Mouse (Mus musculus) liver, embryonic 13.5 days (tissue): ENCODE data around the gene Emx2. TPM values are rescaled to one million over a fixed set of nuclear protein-coding genes. Genes with fewer than 3 reads are reported as not detected.

Experiments used
- ATAC-seq: fragments of 200-750 bp; cut with Nextera tagmentation; 2 replicates; pipeline ENCODE4 v1.8.0; 2017; ENCODE audit warnings: low read depth, mild to moderate bottlenecking, moderate number of reproducible peaks, moderate library complexity
- DNase-seq: peaks from one replicate; pipeline ENCODE4 v3.0.0; 2022
- H3K27ac ChIP-seq: fragments of 300-500 bp; sonication (generic); 2 replicates; pipeline ENCODE4 v1.5.1; 2015; ENCODE audit warnings: moderate library complexity, mild to moderate bottlenecking, inconsistent platforms
- H3K27me3 ChIP-seq: fragments of 300-500 bp; sonication (generic); 2 replicates; pipeline ENCODE4 v1.6.1; 2015; ENCODE audit warnings: mild to moderate bottlenecking, inconsistent platforms
- H3K36me3 ChIP-seq: fragments of 300-500 bp; sonication (generic); 2 replicates; pipeline ENCODE4 v1.6.1; 2015; ENCODE audit warnings: mild to moderate bottlenecking, inconsistent platforms
- H3K4me1 ChIP-seq: fragments of 300-500 bp; sonication (generic); replicated peaks from 2 replicates; pipeline ENCODE4 v1.6.1; 2015; ENCODE audit warnings: inconsistent platforms
- H3K4me2 ChIP-seq: fragments of 300-500 bp; sonication (generic); 2 replicates; pipeline ENCODE4 v1.6.1; 2015; ENCODE audit warnings: inconsistent platforms, mild to moderate bottlenecking, moderate library complexity
- H3K4me3 ChIP-seq: fragments of 300-500 bp; sonication (generic); replicated peaks from 2 replicates; pipeline ENCODE4 v1.5.1; 2015; ENCODE audit warnings: mild to moderate bottlenecking, inconsistent platforms
- H3K9ac ChIP-seq: fragments of 300-500 bp; sonication (generic); 2 replicates; pipeline ENCODE4 v1.6.1; 2015; ENCODE audit warnings: mild to moderate bottlenecking, inconsistent platforms
- H3K9me3 ChIP-seq: fragments of 300-500 bp; sonication (generic); replicated peaks from 2 replicates; pipeline ENCODE4 v1.6.1; 2016; ENCODE audit warnings: inconsistent platforms
- WGBS: fragments of 180-500 bp; shearing (Covaris S2); methylation state at CpG from one replicate; pipeline ENCODE4 v1.1.7; 2015; ENCODE audit not compliant: insufficient replicate concordance; 5-methylcytosine and 5-hydroxymethylcytosine counted together
- polyA plus RNA-seq: library from polyadenylated mRNA; unstranded; fragments of >200 nt; fragmentation: Nextera tagmentation; extraction: Ambion mirVana; gene quantifications from 2 replicates; pipeline ENCODE4 v1.2.1, GENCODE M21; 2015

Emx2 gene
- polyA plus RNA-seq, 1 experiment from 2014 or later = not detected

DNA sequence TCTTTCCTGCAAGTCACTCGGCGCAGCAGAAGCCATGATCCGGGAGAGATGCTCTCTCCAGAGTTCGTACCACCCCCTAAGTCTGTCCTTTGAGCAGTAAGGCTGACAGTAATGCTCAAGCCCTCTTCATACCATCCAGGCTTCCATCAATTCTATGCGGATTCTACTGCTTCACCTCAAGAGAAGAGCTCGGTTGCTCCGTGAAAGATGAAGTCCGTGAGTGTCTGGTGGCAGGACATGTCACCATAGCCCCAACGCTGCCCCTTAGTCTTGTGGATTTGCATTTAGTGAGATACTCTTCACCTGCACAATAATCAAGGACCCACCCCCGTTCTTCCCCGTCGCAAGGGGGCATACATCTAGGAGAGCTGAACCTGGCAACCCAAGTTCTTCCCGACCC, 4.6 kb upstream of the Emx2 start:
- no peak for DNase-seq
- 12% methylated on average over 13 of the region's 13 CpGs for WGBS
- peaks cover 98% of the 10 kb centered on the region for H3K27me3 ChIP-seq
- no peak overlapping the region for H3K4me2 ChIP-seq
- H3K36me3 ChIP-seq = no peaks in the 10 kb centered on the region
- H3K4me3 ChIP-seq = no peak overlapping the region
- H3K9ac ChIP-seq = no peak overlapping the region
- no peaks in the 10 kb centered on the region for H3K9me3 ChIP-seq
- H3K4me1 ChIP-seq = peaks cover 3% of the 10 kb centered on the region; the same call in 1 of the 2 replicates
- ATAC-seq = no peak
- H3K27ac ChIP-seq = no peak overlapping the region

DNA sequence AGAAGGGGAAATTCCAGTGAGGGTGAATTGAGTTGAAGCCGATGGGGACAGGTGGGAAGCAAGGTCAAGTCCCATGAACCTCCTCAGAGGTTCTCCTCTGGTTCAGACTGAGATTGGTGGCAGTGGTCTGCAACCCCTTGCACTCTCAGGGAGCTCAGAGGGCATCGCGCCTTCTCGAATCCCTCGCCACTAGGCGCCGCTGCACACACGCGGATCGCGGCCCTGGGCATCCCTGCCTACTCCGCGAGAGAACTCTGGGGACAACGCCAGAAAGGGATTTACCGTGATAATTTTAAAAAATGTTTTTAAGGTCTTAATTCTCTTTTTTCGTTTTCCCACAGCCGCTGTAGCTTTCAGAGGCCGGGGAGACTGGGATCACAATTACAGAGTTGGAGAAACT, 4.0 kb upstream of the Emx2 start:
- H3K27me3 ChIP-seq = peaks cover 98% of the 10 kb centered on the region
- H3K27ac ChIP-seq = no peak overlapping the region
- under 1% methylated on average over 18 of the region's 18 CpGs for WGBS
- no peak overlapping the region for H3K4me3 ChIP-seq
- no peaks in the 10 kb centered on the region for H3K36me3 ChIP-seq
- peaks cover 3% of the 10 kb centered on the region; the same call in 1 of the 2 replicates for H3K4me1 ChIP-seq
- DNase-seq = peak; percentile 14
- H3K4me2 ChIP-seq = no peak overlapping the region
- ATAC-seq = no peak
- no peak overlapping the region for H3K9ac ChIP-seq
- H3K9me3 ChIP-seq = no peaks in the 10 kb centered on the region

DNA sequence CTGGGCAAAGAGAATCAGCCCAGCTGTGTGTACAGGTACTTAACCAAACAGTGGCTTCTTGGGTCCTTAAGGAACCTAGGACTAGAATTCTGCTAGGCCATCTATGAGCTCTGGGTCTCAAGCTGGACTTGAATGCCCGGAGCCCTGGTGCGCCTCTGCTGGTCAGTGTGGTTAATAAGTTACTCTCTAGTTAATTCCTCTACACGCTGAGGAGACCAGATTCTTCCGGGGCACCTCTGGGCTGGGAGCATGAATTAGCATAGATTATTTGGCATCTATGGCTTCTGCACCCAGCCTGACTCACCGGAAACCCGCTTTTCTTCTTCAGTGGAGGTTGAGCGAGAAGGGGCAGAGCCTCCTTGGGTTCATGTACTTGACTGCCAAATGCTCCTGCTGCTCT, 2.5 kb upstream of the Emx2 start:
- Histone ChIP-seq H3K27me3 (peaks cover 100% of the 10 kb centered on the region), H3K9me3 (no peaks in the 10 kb centered on the region), H3K27ac (no peak overlapping the region), H3K36me3 (no peaks in the 10 kb centered on the region), H3K4me1 (peaks cover 3% of the 10 kb centered on the region; the same call in 1 of the 2 replicates), H3K4me3 (no peak overlapping the region), H3K4me2 (no peak overlapping the region), H3K9ac (no peak overlapping the region)
- DNase-seq (no peak), ATAC-seq (no peak)
- WGBS = 4% methylated on average over 7 of the region's 7 CpGs

DNA sequence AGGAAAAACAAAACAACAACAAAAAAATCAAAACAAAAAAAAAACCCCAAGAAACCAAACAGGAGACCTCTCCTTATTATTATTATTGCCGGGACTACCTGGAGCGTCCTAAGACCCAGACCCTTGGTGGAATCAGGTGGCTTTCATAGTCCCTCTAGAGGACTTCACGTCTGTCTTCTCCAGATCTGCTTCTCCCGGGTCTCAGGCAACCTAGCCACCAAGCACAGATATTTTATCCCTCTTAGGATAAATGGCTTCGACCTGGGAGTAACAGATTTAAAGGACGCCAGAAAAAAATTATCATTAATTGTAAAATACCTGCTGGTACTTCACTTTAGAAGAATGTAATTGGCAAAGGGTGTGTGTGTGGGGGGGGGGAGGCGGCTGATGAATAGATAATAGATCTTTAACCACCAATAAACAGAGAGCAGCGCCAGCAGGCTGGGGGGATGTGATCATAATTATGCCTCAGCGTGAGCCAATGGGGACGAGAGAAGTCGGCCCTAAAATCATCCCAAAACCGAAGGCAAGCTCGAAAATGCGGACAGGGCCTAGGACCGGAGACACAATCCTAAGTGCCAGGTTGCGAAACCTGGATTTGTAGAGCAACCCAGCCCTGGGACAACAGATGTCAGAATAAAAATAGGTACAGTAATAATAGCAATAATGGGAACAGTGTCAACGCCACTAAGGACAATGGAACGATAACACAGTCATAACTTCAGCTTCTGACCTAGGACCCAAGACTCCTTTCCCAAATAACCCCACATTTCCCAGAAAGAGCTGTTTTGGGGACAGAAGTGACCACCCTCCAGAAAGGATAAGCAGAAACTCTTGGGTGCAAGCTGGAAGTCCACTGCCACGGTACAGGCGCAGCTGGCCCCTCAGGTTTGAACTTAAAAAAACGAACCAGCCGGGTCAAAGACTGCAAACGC, 894 bp upstream of the Emx2 start:
- ATAC-seq = no peak
- DNase-seq = no peak
- H3K27ac ChIP-seq = no peak overlapping the region
- H3K27me3 ChIP-seq = peaks cover 100% of the 10 kb centered on the region
- H3K36me3 ChIP-seq = no peaks in the 10 kb centered on the region
- H3K4me3 ChIP-seq = no peak overlapping the region
- no peaks in the 10 kb centered on the region for H3K9me3 ChIP-seq
- no peak overlapping the region for H3K4me2 ChIP-seq
- H3K9ac ChIP-seq = no peak overlapping the region
- H3K4me1 ChIP-seq = peaks cover 3% of the 10 kb centered on the region; the same call in 1 of the 2 replicates
- WGBS = 6% methylated on average over 23 of the region's 23 CpGs

DNA sequence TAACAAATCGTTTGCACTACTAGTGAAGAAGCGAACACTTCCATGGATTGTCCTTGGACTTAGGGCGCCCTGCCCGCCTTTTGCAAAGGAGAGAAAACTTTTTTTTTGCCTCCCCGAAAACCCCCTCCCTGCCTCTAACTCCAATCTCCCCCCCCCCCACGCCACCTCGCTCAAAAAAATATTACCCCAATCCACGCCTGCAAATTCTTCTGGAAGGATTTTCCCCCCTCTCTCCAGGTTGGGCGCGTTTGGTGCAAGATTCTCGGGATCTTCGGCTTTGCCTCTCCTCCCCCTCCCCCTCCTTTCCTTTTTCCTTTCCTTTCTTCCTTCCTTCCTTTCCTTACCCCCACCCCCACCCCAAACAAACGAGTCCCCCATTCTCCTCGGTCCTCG, 567 bp downstream of the Emx2 start:
- peak overlapping the region; percentile 22; the same call in 1 of the 2 replicates for H3K4me3 ChIP-seq
- H3K9ac ChIP-seq = no peak overlapping the region
- peak overlapping the region; percentile 34 for H3K4me2 ChIP-seq
- no peak overlapping the region for H3K27ac ChIP-seq
- WGBS = under 1% methylated on average over 15 of the region's 15 CpGs
- no peaks in the 10 kb centered on the region for H3K36me3 ChIP-seq
- no peak for DNase-seq
- peaks cover 3% of the 10 kb centered on the region; the same call in 1 of the 2 replicates for H3K4me1 ChIP-seq
- H3K27me3 ChIP-seq = peaks cover 100% of the 10 kb centered on the region
- no peaks in the 10 kb centered on the region for H3K9me3 ChIP-seq
- ATAC-seq = no peak

DNA sequence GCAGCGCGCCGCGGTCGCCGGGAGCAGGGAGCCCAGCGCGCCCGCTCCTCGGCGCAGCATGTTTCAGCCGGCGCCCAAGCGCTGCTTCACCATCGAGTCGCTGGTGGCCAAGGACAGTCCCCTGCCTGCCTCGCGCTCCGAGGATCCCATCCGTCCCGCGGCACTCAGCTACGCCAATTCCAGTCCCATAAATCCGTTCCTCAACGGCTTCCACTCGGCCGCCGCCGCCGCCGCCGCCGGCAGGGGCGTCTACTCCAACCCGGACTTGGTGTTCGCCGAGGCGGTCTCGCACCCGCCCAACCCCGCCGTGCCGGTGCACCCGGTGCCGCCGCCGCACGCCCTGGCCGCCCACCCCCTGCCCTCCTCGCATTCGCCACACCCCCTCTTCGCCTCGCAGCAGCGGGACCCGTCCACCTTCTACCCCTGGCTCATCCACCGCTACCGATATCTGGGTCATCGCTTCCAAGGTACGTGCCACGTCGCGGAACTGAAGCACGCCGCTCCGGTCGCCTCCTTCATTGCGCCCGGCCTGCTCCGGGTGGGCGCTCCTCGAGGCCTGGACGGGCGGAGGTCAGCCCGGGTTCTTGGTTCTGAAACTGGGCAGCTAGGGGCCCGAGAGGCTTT, 1.1 kb downstream of the Emx2 start:
- ATAC-seq = no peak
- H3K4me1 ChIP-seq = peaks cover 3% of the 10 kb centered on the region; the same call in 1 of the 2 replicates
- peak overlapping the region; percentile 34 for H3K4me2 ChIP-seq
- peaks cover 100% of the 10 kb centered on the region for H3K27me3 ChIP-seq
- DNase-seq = no peak
- no peaks in the 10 kb centered on the region for H3K9me3 ChIP-seq
- H3K27ac ChIP-seq = no peak overlapping the region
- no peak overlapping the region for H3K9ac ChIP-seq
- no peaks in the 10 kb centered on the region for H3K36me3 ChIP-seq
- WGBS = 2% methylated on average over 71 of the region's 75 CpGs
- H3K4me3 ChIP-seq = peak overlapping the region; percentile 22

DNA sequence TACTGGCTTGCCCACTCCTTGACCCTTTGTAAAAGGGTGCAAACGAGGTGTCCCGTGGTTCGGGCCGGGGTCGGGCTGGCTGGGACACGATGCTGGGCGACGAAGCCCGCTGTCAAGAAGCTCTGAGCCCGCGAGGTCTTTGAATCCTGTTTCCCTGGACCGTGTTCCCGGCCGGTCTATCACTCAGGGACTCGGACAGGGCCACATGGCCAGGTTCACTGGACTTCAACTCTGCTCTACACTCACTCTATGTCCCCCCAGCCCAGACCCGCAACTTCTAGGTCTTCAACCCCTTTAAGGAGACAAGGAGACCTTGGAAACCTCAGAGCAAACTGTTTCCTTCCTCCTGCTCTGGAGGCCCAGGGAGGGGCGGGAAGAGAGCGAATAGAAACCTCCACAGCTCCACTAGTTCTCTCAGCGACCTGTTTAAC, 1.7 kb downstream of the Emx2 start:
- ATAC-seq (no peak), DNase-seq (no peak)
- Histone ChIP-seq H3K27ac (no peak overlapping the region), H3K4me1 (peaks cover 3% of the 10 kb centered on the region; the same call in 1 of the 2 replicates), H3K4me2 (no peak overlapping the region), H3K27me3 (peaks cover 100% of the 10 kb centered on the region), H3K36me3 (no peaks in the 10 kb centered on the region), H3K4me3 (peak overlapping the region; percentile 22; the same call in 1 of the 2 replicates), H3K9me3 (no peaks in the 10 kb centered on the region), H3K9ac (no peak overlapping the region)
- 1% methylated on average over 19 of the region's 19 CpGs for WGBS

DNA sequence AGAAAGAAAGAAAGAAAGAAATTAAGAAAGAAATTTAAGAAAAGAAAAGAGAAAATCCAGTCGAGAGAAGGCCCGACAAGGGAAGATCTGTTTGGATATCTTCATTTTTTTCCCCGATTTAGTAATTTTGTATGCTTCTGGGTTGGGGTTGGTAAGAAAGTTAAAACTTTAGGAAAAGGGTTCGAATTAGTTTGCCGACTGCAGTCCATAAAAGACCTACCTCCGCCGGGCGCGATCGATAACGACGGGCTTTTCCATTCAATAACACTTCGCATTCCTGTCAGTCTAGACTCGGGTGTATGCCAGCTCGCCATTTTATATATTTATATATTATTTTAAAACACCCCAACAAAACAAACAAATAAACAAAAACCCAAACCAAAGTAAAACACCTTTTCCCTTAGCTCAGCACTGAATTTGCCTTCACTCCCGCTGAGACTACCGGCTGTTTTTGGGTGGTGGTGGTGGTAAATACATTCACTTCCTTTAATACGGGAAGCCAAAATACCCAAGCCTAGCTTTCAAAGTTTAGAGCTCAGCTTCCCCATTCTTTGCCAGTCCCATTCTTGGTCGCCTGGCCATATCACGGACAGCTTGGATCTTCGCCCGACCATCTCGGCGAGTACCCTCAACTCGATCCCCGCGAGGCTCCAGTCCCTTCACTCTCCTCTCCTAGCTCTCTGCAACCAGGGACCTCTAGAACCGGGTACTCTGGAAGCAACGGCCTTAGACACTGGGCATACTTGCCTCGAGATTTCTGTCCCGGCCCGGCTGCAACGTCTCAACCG, 2.4 kb downstream of the Emx2 start:
- peaks cover 100% of the 10 kb centered on the region for H3K27me3 ChIP-seq
- WGBS = 2% methylated on average over 34 of the region's 34 CpGs
- H3K27ac ChIP-seq = no peak overlapping the region
- H3K4me1 ChIP-seq = peaks cover 3% of the 10 kb centered on the region; the same call in 1 of the 2 replicates
- DNase-seq (no peak), ATAC-seq (no peak)
- H3K9me3 ChIP-seq = no peaks in the 10 kb centered on the region
- no peak overlapping the region for H3K9ac ChIP-seq
- no peak overlapping the region for H3K4me2 ChIP-seq
- H3K36me3 ChIP-seq = no peaks in the 10 kb centered on the region
- H3K4me3 ChIP-seq = no peak overlapping the region

DNA sequence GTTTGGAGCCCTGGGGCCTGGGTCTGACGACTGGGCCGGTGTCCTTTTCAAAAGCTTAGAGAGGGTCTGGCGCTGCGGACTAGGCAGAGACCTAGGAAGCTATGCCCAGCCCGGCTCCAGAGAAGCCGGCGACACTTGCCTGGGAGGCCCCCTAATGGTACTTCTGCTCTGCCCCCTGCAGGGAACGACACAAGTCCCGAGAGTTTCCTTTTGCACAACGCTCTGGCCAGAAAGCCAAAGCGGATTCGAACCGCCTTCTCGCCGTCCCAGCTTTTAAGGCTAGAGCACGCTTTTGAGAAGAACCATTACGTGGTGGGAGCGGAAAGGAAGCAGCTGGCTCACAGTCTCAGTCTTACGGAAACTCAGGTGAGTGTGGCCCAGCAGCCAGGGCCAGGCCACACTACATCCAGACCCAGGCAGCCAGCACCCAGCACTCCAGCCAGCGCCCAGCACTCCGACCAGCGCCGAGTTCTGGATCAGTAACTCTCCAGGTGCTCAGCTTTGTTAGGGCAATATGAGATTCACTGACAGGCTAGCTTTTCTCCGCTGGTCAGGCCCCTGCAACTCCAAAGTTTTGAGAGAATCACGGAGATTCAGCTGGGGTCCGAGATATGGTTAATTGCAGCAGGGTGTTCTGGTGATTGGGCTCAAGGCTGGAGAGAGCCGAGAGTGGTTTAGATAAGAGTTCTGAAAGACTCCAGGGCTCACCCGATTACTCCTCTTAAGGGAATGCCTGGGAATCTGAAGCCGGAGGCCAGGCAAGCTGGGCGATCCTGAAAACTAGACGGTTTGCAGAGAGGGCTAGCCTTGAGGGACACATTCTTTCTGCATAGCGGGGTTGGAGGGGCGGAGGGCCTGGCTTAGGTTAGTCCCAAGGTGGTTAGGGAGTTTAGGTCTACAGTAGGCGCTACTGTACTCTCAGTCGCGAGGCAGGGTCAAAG, 3.6 kb downstream of the Emx2 start:
- Histone ChIP-seq H3K9ac (no peak overlapping the region), H3K4me3 (no peak overlapping the region), H3K4me1 (peaks cover 3% of the 10 kb centered on the region; the same call in 1 of the 2 replicates), H3K27ac (no peak overlapping the region), H3K9me3 (no peaks in the 10 kb centered on the region), H3K27me3 (peaks cover 100% of the 10 kb centered on the region), H3K36me3 (no peaks in the 10 kb centered on the region), H3K4me2 (no peak overlapping the region)
- ATAC-seq (no peak), DNase-seq (no peak)
- 4% methylated on average over 36 of the region's 36 CpGs for WGBS
